Mouse (Mus musculus) heart, embryonic 12.5 days (tissue): ENCODE results near the gene Mreg. TPM values are rescaled to one million over a fixed set of nuclear protein-coding genes. Genes with fewer than 3 reads are reported as not detected.

ENCODE experiments used
- ATAC-seq: fragments of 200-750 bp; cut with Nextera tagmentation; 2 replicates; pipeline ENCODE4 v1.8.0; 2017; ENCODE audit warnings: moderate TSS enrichment, moderate library complexity; ENCODE audit not compliant: insufficient number of reproducible peaks, low FRiP score
- H3K27ac ChIP-seq: fragments of 300-500 bp; sonication (generic); 2 replicates; pipeline ENCODE4 v1.5.1; 2016; ENCODE audit warnings: mild to moderate bottlenecking, moderate library complexity; ENCODE audit not compliant: poor library complexity, severe bottlenecking
- H3K27me3 ChIP-seq: fragments of 300-500 bp; sonication (generic); replicated peaks from 2 replicates; pipeline ENCODE4 v1.6.1; 2016; ENCODE audit warnings: mild to moderate bottlenecking, moderate library complexity
- H3K36me3 ChIP-seq: fragments of 300-500 bp; sonication (generic); 2 replicates; pipeline ENCODE4 v1.6.1; 2016; ENCODE audit warnings: mild to moderate bottlenecking, moderate library complexity
- H3K4me1 ChIP-seq: fragments of 300-500 bp; sonication (generic); replicated peaks from 2 replicates; pipeline ENCODE4 v1.6.1; 2016; ENCODE audit warnings: mild to moderate bottlenecking
- H3K4me2 ChIP-seq: fragments of 300-500 bp; sonication (generic); 2 replicates; pipeline ENCODE4 v1.6.1; 2016; ENCODE audit warnings: mild to moderate bottlenecking, moderate library complexity
- H3K4me3 ChIP-seq: fragments of 300-500 bp; sonication (generic); 2 replicates; pipeline ENCODE4 v1.5.1; 2016; ENCODE audit warnings: mild to moderate bottlenecking
- H3K9ac ChIP-seq: fragments of 300-500 bp; sonication (generic); 2 replicates; pipeline ENCODE4 v1.6.1; 2016; ENCODE audit warnings: mild to moderate bottlenecking, moderate library complexity
- H3K9me3 ChIP-seq: fragments of 300-500 bp; sonication (generic); replicated peaks from 2 replicates; pipeline ENCODE4 v1.6.1; 2016; ENCODE audit warnings: mild to moderate bottlenecking, moderate library complexity
- WGBS: fragments of 180-500 bp; shearing (Covaris S2); methylation state at CpG from one replicate; pipeline ENCODE4 v1.1.7; 2016; 5-methylcytosine and 5-hydroxymethylcytosine counted together
- polyA plus RNA-seq: library from polyadenylated mRNA; unstranded; fragments of >200 nt; fragmentation: Nextera tagmentation; extraction: Ambion mirVana; gene quantifications from 2 replicates; pipeline ENCODE4 v1.2.1, GENCODE M21; 2016

The Mreg gene
- polyA plus RNA-seq, 1 experiment from 2014 or later, result 5.1 TPM

- H3K4me1 ChIP-seq, result 0 out of 2 replicates have a peak, but pooled peaks cover 2% of the 10 kb centered on the region
- H3K4me3 ChIP-seq, result no peak overlapping the region
- H3K27me3 ChIP-seq, result no peaks in the 10 kb centered on the region
- no peaks in the 10 kb centered on the region for H3K36me3 ChIP-seq
- no peak overlapping the region for H3K27ac ChIP-seq
- ATAC-seq, result no peak
- H3K9ac ChIP-seq, result no peak overlapping the region
- H3K4me2 ChIP-seq, result no peak overlapping the region
- 61% methylated on average over 4 of the region's 4 CpGs for WGBS
- H3K9me3 ChIP-seq, result peaks cover 7% of the 10 kb centered on the region; the same call in 1 of the 2 replicates
Measured at GRCm38 (mm10) chr1:72119981-72120380, 92.1 kb downstream of the Mreg start.

GRCm38 (mm10) chr1:72114206-72114605 is 97.9 kb downstream of the Mreg start:
- no peak for ATAC-seq
- Histone ChIP-seq H3K27ac (no peak overlapping the region), H3K9me3 (peaks cover 3% of the 10 kb centered on the region; the same call in 1 of the 2 replicates), H3K36me3 (no peaks in the 10 kb centered on the region), H3K4me3 (no peak overlapping the region), H3K27me3 (no peaks in the 10 kb centered on the region), H3K4me2 (no peak overlapping the region), H3K4me1 (0 out of 2 replicates have a peak, but pooled peaks cover 3% of the 10 kb centered on the region), H3K9ac (no peak overlapping the region)
- WGBS, result 70% methylated on average over 5 of the region's 5 CpGs

Other genes starting within 250 kb of the Mreg start
- 16.9 and 18.7 TPM in 2 replicates for gene Pecr, start 72.0 kb upstream of the Mreg start, polyA plus RNA-seq
- 0.22 and 0.29 TPM in 2 replicates for gene Tmem169, start 72.1 kb upstream of the Mreg start, polyA plus RNA-seq
- 20.5 and 22.9 TPM in 2 replicates for gene Xrcc5, start 95.1 kb upstream of the Mreg start, polyA plus RNA-seq